Mouse (Mus musculus) E14TG2a.4 (cell line): Measurements from ENCODE around the gene Eid2.

Source experiments
- CTCF ChIP-seq: conservative IDR thresholded peaks from 2 replicates; pipeline ENCODE4 v1.5.1; 2014; ENCODE audit warnings: low read length
- NANOG ChIP-seq: IDR thresholded peaks from 2 replicates; pipeline ENCODE4 v1.6.1; 2014; ENCODE audit warnings: borderline replicate concordance, low read length, mixed read lengths
- POU5F1 ChIP-seq: IDR thresholded peaks from 2 replicates; pipeline ENCODE4 v1.6.1; 2014; ENCODE audit warnings: low read length, borderline replicate concordance

- no peak for TF ChIP-seq CTCF
- TF ChIP-seq NANOG = no peak
- no peak for TF ChIP-seq POU5F1
These were observed 22.5 kb downstream of the Eid2 start for GRCm38 (mm10) chr7:28290165-28290564.
